8 mouse cellular contexts compared by ENCODE assay signal in genomic region chr12:46819348-46820022, GRCm38 (mm10). TPM values are rescaled to one million over a fixed set of nuclear protein-coding genes. Genes with fewer than 3 reads are reported as not detected.
DNase-seq lines count a peak whose midpoint lies in the region; ATAC-seq and TF ChIP-seq lines count a peak whose summit lies in the region.

No protein-coding gene starts in this region.

- no peak for TF ChIP-seq CTCF in cortical plate, adult 2 months (IDR thresholded peaks at IDR 0.05; ENCODE audit: extremely low read depth, insufficient read depth, low read length)

- peak overlapping the region; percentile 65 for H3K4me3 ChIP-seq in cortical plate, adult 2 months (ENCODE audit: insufficient read depth, low read length)
- H3K4me3 ChIP-seq in intestine, embryonic 15.5 days (replicated peaks) = peak overlapping the region; percentile 78

- H3K27ac ChIP-seq in cortical plate, adult 2 months (ENCODE audit: insufficient read depth, low read length) = peak overlapping the region; percentile 17
- 0 out of 2 replicates have a peak overlapping the region, but pooled peaks have one; percentile 68 for H3K27ac ChIP-seq in intestine, embryonic 15.5 days

- peak overlapping the region; percentile 94 for H3K4me2 ChIP-seq in intestine, embryonic 15.5 days (replicated peaks)

- H3K9ac ChIP-seq in intestine, embryonic 15.5 days = peak overlapping the region; percentile 61

- no peaks in the 10 kb centered on the region for H3K4me1 ChIP-seq in cortical plate, adult 2 months (ENCODE audit: control insufficient read depth, insufficient read depth, low read length)
- 0 out of 2 replicates have a peak, but pooled peaks cover 6% of the 10 kb centered on the region for H3K4me1 ChIP-seq in intestine, embryonic 15.5 days (replicated peaks)

- no peaks in the 10 kb centered on the region for H3K9me3 ChIP-seq in intestine, embryonic 15.5 days

- WGBS in intestine, embryonic 15.5 days = under 1% methylated on average over 51 of the region's 57 CpGs

- TF ChIP-seq POLR2A in cortical plate, adult 2 months (IDR thresholded peaks at IDR 0.05; ENCODE audit: extremely low read depth, insufficient read depth, low read length) = peak; percentile 59; the same call in 1 of the 2 replicates

- intact Hi-C loops in left cerebral cortex, postnatal 10 days (cut with DNase I) = loop anchor here (10.0 kb wide), 3 partner anchors 185 to 885 kb away; no protein-coding TSS in a partner anchor

- peak; percentile 95 for DNase-seq in adrenal gland, adult 2 months
- DNase-seq in gastrocnemius, postnatal 25 days = peak; percentile 94
- peak; percentile 95 to 96 for DNase-seq in left cerebral cortex, postnatal 10 days (ENCODE audit: extremely low spot score in 1 of 2, low spot score in 2 of 2)
- DNase-seq in right cerebral cortex, postnatal 4 days = peak; percentile 94
- DNase-seq in B cell, adult 2 months = no peak

- ATAC-seq in intestine, embryonic 15.5 days = peak; percentile 99
- ATAC-seq in megakaryocyte progenitor cell, adult 5-6 weeks (replicated peaks; ENCODE audit: poor library complexity) = peak; percentile 85

- peaks cover 4% of the 10 kb centered on the region; the same call in 1 of the 2 replicates for H3K27me3 ChIP-seq in intestine, embryonic 15.5 days (replicated peaks)

- H3K36me3 ChIP-seq in intestine, embryonic 15.5 days = no peaks in the 10 kb centered on the region

RNA-seq across cellular contexts. Expression of gene Nova1, which starts 0.8 kb away (rescaled TPM):
- 1 to 10 TPM; 2.7 to 5.8 TPM for total RNA-seq in adrenal gland, adult 2 months (2021)
- polyA plus RNA-seq in adrenal gland, adult 2 months (2012; rRNA removed) = 0.45 and 0.70 TPM in 2 replicates
- 25.0 and 29.4 TPM in 2 replicates for polyA plus RNA-seq in cortical plate, adult 2 months (2012; rRNA removed)
- total RNA-seq in gastrocnemius, postnatal 25 days (2021) = 1 to 10 TPM; 4.9 to 7.3 TPM
- polyA plus RNA-seq in intestine, embryonic 15.5 days (2015; fragmentation: Nextera tagmentation; extraction: Ambion mirVana) = 0.83 and 1.2 TPM in 2 replicates
- total RNA-seq in left cerebral cortex, postnatal 10 days (2021) = 10 to 100 TPM; 39.3 to 45.0 TPM
- not detected in 2 replicates for total RNA-seq in megakaryocyte progenitor cell, adult 5-6 weeks (2015)
- total RNA-seq in megakaryocyte progenitor cell, adult 5-6 weeks (2017) = not detected in 2 replicates

Comparison
In these comparisons a context has a peak if more than half of its experiments do, and no peak if none do; other contexts are left out.
1. DNase-seq: peak in adrenal gland, adult 2 months (single experiment), gastrocnemius, postnatal 25 days (single experiment), left cerebral cortex, postnatal 10 days (2 of 2) and right cerebral cortex, postnatal 4 days (single experiment); none in B cell, adult 2 months (0 of 2).
2. RNA of gene Nova1, which starts 0.8 kb away (total RNA-seq): 39.3 to 45.0 TPM in left cerebral cortex, postnatal 10 days; 4.9 to 7.3 TPM in gastrocnemius, postnatal 25 days, 2.7 to 5.8 TPM in adrenal gland, adult 2 months and not detected in megakaryocyte progenitor cell, adult 5-6 weeks; every median in the first group is over 4 times any median in the second.